30 mouse cellular contexts compared by ENCODE assay signal in the genomic region with DNA sequence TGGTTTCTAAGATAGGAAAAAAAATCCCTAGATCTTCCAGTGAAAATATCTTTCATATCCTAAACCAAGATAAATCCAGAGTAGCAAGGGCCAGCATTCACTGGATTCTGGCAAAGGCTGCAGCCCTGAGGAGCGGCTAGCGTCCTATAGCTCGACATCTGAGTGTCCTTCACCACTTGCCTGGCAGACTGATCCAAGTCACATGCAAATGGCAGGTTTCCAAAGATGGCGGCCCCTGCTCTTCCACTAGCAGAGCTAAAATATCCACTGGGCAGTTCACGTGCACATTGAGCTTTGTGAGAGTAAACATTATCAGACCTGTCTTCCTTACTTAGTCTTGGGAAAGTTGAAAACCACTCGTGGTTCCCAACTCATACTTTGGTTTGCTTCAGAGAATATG.
DNase-seq lines count a peak whose midpoint lies in the region; ATAC-seq and TF ChIP-seq lines count a peak whose summit lies in the region.
"Had no signal": no experiment of that assay in that cellular context is flagged by ENCODE, and none has a peak within 500 bp of the region (broad histone marks: within the 10 kb centered on the region; RNA-seq: fewer than 3 reads in every experiment).

No protein-coding gene starts in this region.

- WGBS in heart, embryonic 12.5 days = 72% methylated on average over 6 of the region's 6 CpGs
- WGBS in kidney, embryonic 16.5 days = 89% methylated on average over 6 of the region's 6 CpGs
- 46% methylated on average over 6 of the region's 6 CpGs for WGBS in heart, embryonic 16.5 days
- WGBS in lung, adult 2 months = 81% methylated on average over 6 of the region's 6 CpGs

- no peak for TF ChIP-seq CTCF in lung, adult 2 months (IDR thresholded peaks at IDR 0.05; ENCODE audit: insufficient read depth, low read length)

- peaks cover 46% of the 10 kb centered on the region for H3K36me3 ChIP-seq in heart, embryonic 12.5 days
- H3K36me3 ChIP-seq in kidney, embryonic 16.5 days (ENCODE audit: insufficient read depth, low read length) = peaks cover 59% of the 10 kb centered on the region
- H3K36me3 ChIP-seq in heart, embryonic 16.5 days (ENCODE audit: control insufficient read depth, insufficient read depth) = peaks cover 24% of the 10 kb centered on the region
- H3K36me3 ChIP-seq: forebrain, embryonic 15.5 days; G1E had no signal

- no peak overlapping the region for H3K27ac ChIP-seq in heart, embryonic 12.5 days (ENCODE audit: poor library complexity, severe bottlenecking)
- H3K27ac ChIP-seq in kidney, embryonic 16.5 days (ENCODE audit: low read length) = no peak overlapping the region
- H3K27ac ChIP-seq in heart, embryonic 16.5 days (ENCODE audit: low read length) = peak overlapping the region; percentile 64
- H3K27ac ChIP-seq: embryonic facial prominence, embryonic 10.5 days; forebrain, embryonic 15.5 days; heart, embryonic 13.5 days; hindbrain, embryonic 13.5 days; left cerebral cortex, adult 2 months; limb, embryonic 15.5 days; liver, embryonic 14.5 days; lung, embryonic 15.5 days; midbrain, embryonic 13.5 days had no signal

- no peak overlapping the region for H3K9ac ChIP-seq in heart, embryonic 12.5 days
- no peak overlapping the region for H3K9ac ChIP-seq in kidney, embryonic 16.5 days (replicated peaks; ENCODE audit: low read length)
- no peak overlapping the region for H3K9ac ChIP-seq in heart, embryonic 16.5 days (ENCODE audit: low read length)
- H3K9ac ChIP-seq: forebrain, embryonic 15.5 days; heart, embryonic 13.5 days; hindbrain, embryonic 13.5 days; limb, embryonic 15.5 days; liver, embryonic 14.5 days; lung, embryonic 15.5 days; midbrain, embryonic 13.5 days had no signal

- ATAC-seq in heart, embryonic 12.5 days (ENCODE audit: insufficient number of reproducible peaks, low FRiP score) = no peak
- no peak for ATAC-seq in kidney, embryonic 16.5 days (ENCODE audit: low FRiP score, low TSS enrichment)
- ATAC-seq in heart, embryonic 16.5 days (replicated peaks; ENCODE audit: extremely low read depth, insufficient read depth, low FRiP score) = no peak
- ATAC-seq: forebrain, embryonic 15.5 days; midbrain, embryonic 13.5 days; Patski had no signal

- peaks cover 24% of the 10 kb centered on the region for H3K9me3 ChIP-seq in heart, embryonic 12.5 days (replicated peaks)
- H3K9me3 ChIP-seq in kidney, embryonic 16.5 days (ENCODE audit: low read length) = 0 out of 2 replicates have a peak, but pooled peaks cover 3% of the 10 kb centered on the region
- peaks cover 8% of the 10 kb centered on the region for H3K9me3 ChIP-seq in heart, embryonic 16.5 days (replicated peaks; ENCODE audit: control insufficient read depth, low read length)
- H3K9me3 ChIP-seq: forebrain, embryonic 15.5 days; heart, embryonic 13.5 days; hindbrain, embryonic 13.5 days; limb, embryonic 15.5 days; lung, embryonic 15.5 days; midbrain, embryonic 13.5 days had no signal

- intact Hi-C loops in heart, postnatal 36 days (cut with DNase I) = no loop called here

- no peaks in the 10 kb centered on the region for H3K27me3 ChIP-seq in heart, embryonic 12.5 days (replicated peaks)
- H3K27me3 ChIP-seq in kidney, embryonic 16.5 days (ENCODE audit: insufficient read depth, low read length) = no peaks in the 10 kb centered on the region
- no peaks in the 10 kb centered on the region for H3K27me3 ChIP-seq in heart, embryonic 16.5 days (ENCODE audit: control insufficient read depth, insufficient read depth, low read length)
- H3K27me3 ChIP-seq: CH12.LX; forebrain, embryonic 15.5 days; heart, embryonic 13.5 days; hindbrain, embryonic 13.5 days; limb, embryonic 15.5 days; lung, embryonic 15.5 days; megakaryocyte, embryonic 14.5 days; midbrain, embryonic 13.5 days; Patski had no signal

- no peak overlapping the region for H3K4me3 ChIP-seq in heart, embryonic 12.5 days
- no peak overlapping the region for H3K4me3 ChIP-seq in kidney, embryonic 16.5 days (ENCODE audit: low read length)
- no peak overlapping the region for H3K4me3 ChIP-seq in heart, embryonic 16.5 days (ENCODE audit: low read length)
- no peak overlapping the region for H3K4me3 ChIP-seq in lung, adult 2 months (replicated peaks; ENCODE audit: extremely low read depth, low read depth, low read length)
- H3K4me3 ChIP-seq: embryonic facial prominence, embryonic 10.5 days; forebrain, embryonic 15.5 days; heart, embryonic 13.5 days; hindbrain, embryonic 13.5 days; left cerebral cortex, adult 2 months; limb, embryonic 15.5 days; lung, embryonic 15.5 days; midbrain, embryonic 13.5 days had no signal

- peaks cover 13% of the 10 kb centered on the region; the same call in 1 of the 2 replicates for H3K4me1 ChIP-seq in heart, embryonic 12.5 days (replicated peaks)
- H3K4me1 ChIP-seq in kidney, embryonic 16.5 days (ENCODE audit: insufficient read depth, low read length) = no peaks in the 10 kb centered on the region
- H3K4me1 ChIP-seq in heart, embryonic 16.5 days (ENCODE audit: control insufficient read depth, insufficient read depth, low read length) = peaks cover 13% of the 10 kb centered on the region
- no peaks in the 10 kb centered on the region for H3K4me1 ChIP-seq in lung, adult 2 months (ENCODE audit: control insufficient read depth, insufficient read depth, low read length)
- H3K4me1 ChIP-seq: embryonic facial prominence, embryonic 10.5 days; forebrain, embryonic 15.5 days; limb, embryonic 15.5 days; lung, embryonic 15.5 days; megakaryocyte, embryonic 14.5 days had no signal

- no peak overlapping the region for H3K4me2 ChIP-seq in heart, embryonic 12.5 days
- H3K4me2 ChIP-seq in kidney, embryonic 16.5 days (replicated peaks; ENCODE audit: low read depth, low read length) = no peak overlapping the region
- H3K4me2 ChIP-seq in heart, embryonic 16.5 days (ENCODE audit: low read depth, low read length) = no peak overlapping the region
- H3K4me2 ChIP-seq: forebrain, embryonic 15.5 days; heart, embryonic 13.5 days; hindbrain, embryonic 13.5 days; limb, embryonic 15.5 days; lung, embryonic 15.5 days; midbrain, embryonic 13.5 days had no signal

- DNase-seq in heart, adult 11 months = peak; percentile 93
- DNase-seq in kidney, adult 9 months = peak; percentile 17
- DNase-seq in heart, postnatal 36 days = peak; percentile 50 to 53
- no peak for DNase-seq in lung, adult 2 months
- DNase-seq: adrenal gland, adult 8-10 months; B cell, adult 2 months; cerebellum, adult 9-10 months; gastrocnemius, postnatal 25 days; kidney, adult 8-10 months; layer of hippocampus, adult 9-11 months; left cerebral cortex, postnatal 4 days; lung, postnatal 36 days; thymus, adult 18-20 months; thymus, postnatal 36 days had no signal

- no peak for TF ChIP-seq POLR2A in lung, adult 2 months (IDR thresholded peaks at IDR 0.05; ENCODE audit: borderline replicate concordance, extremely low read depth, low read depth, low read length)
